ENCODE assay signal across 9 mouse cellular contexts in the genomic region with DNA sequence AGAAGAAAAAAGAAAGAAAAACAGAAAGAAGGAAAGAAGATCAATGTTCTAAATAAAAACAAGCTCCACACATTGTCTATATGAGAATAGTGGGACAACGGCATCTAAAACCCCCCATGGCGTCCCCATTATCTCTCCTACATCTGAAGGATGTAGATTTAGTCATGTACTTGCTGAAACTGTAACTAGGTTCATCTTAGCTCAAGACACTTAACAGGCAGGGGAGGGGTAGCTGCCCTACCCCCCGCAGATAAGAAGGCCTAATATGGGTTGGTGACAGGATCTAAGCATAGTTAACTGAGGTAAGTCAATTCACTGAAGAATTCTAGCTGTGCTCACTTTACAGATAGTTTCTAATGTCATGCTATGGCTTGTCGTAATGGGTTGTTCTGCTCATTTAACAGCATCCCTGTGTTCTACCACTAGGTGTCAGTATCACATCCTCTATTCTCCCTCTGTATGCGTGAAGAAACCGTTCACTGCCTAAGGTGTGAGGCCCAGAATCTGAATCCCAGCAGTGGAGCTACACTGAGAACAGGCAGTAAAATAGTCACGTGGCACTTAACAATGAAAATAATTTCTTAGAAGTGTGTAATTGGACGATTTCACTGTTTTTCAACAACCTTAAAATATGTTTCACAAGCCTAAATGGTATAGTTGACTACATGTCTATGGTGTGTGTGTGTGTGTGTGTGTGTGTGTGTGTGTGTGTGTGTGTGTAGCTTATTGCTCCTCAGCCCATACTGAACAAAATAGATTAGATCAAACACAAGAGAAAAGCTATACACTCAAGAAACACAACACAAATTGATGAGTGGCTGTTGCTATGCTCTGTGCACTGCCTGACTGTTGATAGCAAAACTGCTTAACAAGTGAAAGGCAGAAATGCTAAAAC. TPM values are rescaled to one million over a fixed set of nuclear protein-coding genes. Genes with fewer than 3 reads are reported as not detected.
A peak's percentile ranks its signal among the peaks of the same experiment; 100 is the strongest.
DNase-seq lines count a peak whose midpoint lies in the region; ATAC-seq and TF ChIP-seq lines count a peak whose summit lies in the region.
"Had no signal": no experiment of that assay in that cellular context is flagged by ENCODE, and none has a peak within 500 bp of the region (broad histone marks: within the 10 kb centered on the region; RNA-seq: fewer than 3 reads in every experiment).

No protein-coding gene starts in this region.

- POLR2A ChIA-PET in Patski (lab: Charles Lee): interaction anchor here (0.6 kb wide), 1 partner anchor 34 kb away, joined by 3 read pairs; no protein-coding TSS in a partner anchor

- WGBS in embryonic facial prominence, embryonic 12.5 days: 16% methylated on average over 8 of the region's 8 CpGs
- 12% methylated on average over 8 of the region's 8 CpGs for WGBS in hindbrain, embryonic 14.5 days
- WGBS in limb, embryonic 13.5 days: 16% methylated on average over 8 of the region's 8 CpGs
- 14% methylated on average over 8 of the region's 8 CpGs for WGBS in midbrain, postnatal 0 days

- no peak overlapping the region for H3K27ac ChIP-seq in embryonic facial prominence, embryonic 12.5 days
- H3K27ac ChIP-seq in hindbrain, embryonic 14.5 days: no peak overlapping the region
- H3K27ac ChIP-seq in limb, embryonic 13.5 days: no peak overlapping the region
- no peak overlapping the region for H3K27ac ChIP-seq in midbrain, postnatal 0 days (ENCODE audit: low read depth, low read length)

- H3K9ac ChIP-seq in embryonic facial prominence, embryonic 12.5 days: no peak overlapping the region
- no peak overlapping the region for H3K9ac ChIP-seq in hindbrain, embryonic 14.5 days
- no peak overlapping the region for H3K9ac ChIP-seq in limb, embryonic 13.5 days
- H3K9ac ChIP-seq in midbrain, postnatal 0 days (replicated peaks; ENCODE audit: low read length, poor library complexity, severe bottlenecking): no peak overlapping the region

- H3K4me3 ChIP-seq in embryonic facial prominence, embryonic 12.5 days: no peak overlapping the region
- H3K4me3 ChIP-seq in hindbrain, embryonic 14.5 days (replicated peaks; ENCODE audit: low read length): no peak overlapping the region
- no peak overlapping the region for H3K4me3 ChIP-seq in limb, embryonic 13.5 days
- H3K4me3 ChIP-seq in midbrain, postnatal 0 days (ENCODE audit: low read depth, low read length): no peak overlapping the region
- H3K4me3 ChIP-seq: megakaryocyte, embryonic 14.5 days had no signal

- H3K9me3 ChIP-seq in embryonic facial prominence, embryonic 12.5 days: no peaks in the 10 kb centered on the region
- H3K9me3 ChIP-seq in hindbrain, embryonic 14.5 days (ENCODE audit: control insufficient read depth, low read length): no peaks in the 10 kb centered on the region
- no peaks in the 10 kb centered on the region for H3K9me3 ChIP-seq in limb, embryonic 13.5 days
- H3K9me3 ChIP-seq in midbrain, postnatal 0 days (ENCODE audit: low read length): no peaks in the 10 kb centered on the region
- H3K9me3 ChIP-seq: megakaryocyte, embryonic 14.5 days had no signal

- peak; percentile 6 to 17 for DNase-seq in kidney, adult 8-10 months
- DNase-seq in kidney, adult 11 months: no peak
- DNase-seq in Patski (ENCODE audit: low read depth, low spot score): peak; percentile 15
- peak; percentile 85 for DNase-seq in hindbrain, embryonic 14.5 days (ENCODE audit: low spot score)
- peak; percentile 85 for DNase-seq in midbrain, postnatal 0 days (ENCODE audit: low spot score)

- no peaks in the 10 kb centered on the region for H3K27me3 ChIP-seq in Patski
- no peaks in the 10 kb centered on the region for H3K27me3 ChIP-seq in embryonic facial prominence, embryonic 12.5 days
- H3K27me3 ChIP-seq in hindbrain, embryonic 14.5 days (ENCODE audit: control insufficient read depth, insufficient read depth, low read length): no peaks in the 10 kb centered on the region
- no peaks in the 10 kb centered on the region for H3K27me3 ChIP-seq in limb, embryonic 13.5 days
- no peaks in the 10 kb centered on the region for H3K27me3 ChIP-seq in midbrain, postnatal 0 days (ENCODE audit: insufficient read depth, low read length)
- H3K27me3 ChIP-seq: megakaryocyte, embryonic 14.5 days had no signal

- CTCF ChIA-PET in Patski (lab: Charles Lee): interaction anchor here (1.0 to 2.2 kb wide), 10 partner anchors 10 to 196 kb away, joined by 3 to 13 read pairs (median 4); no protein-coding TSS in a partner anchor

- peak; percentile 95 for ATAC-seq in Patski
- peak; percentile 80; the same call in 1 of the 2 replicates for ATAC-seq in embryonic facial prominence, embryonic 12.5 days (ENCODE audit: insufficient number of reproducible peaks, insufficient read depth, low FRiP score, low TSS enrichment)
- ATAC-seq in hindbrain, embryonic 14.5 days (ENCODE audit: low FRiP score): peak; percentile 97
- peak; percentile 90 for ATAC-seq in limb, embryonic 13.5 days (ENCODE audit: low FRiP score, low read depth)
- ATAC-seq in midbrain, postnatal 0 days (ENCODE audit: low FRiP score): peak; percentile 92
- ATAC-seq in erythroid progenitor cell, adult 5-6 weeks (replicated peaks; ENCODE audit: low FRiP score, poor library complexity, severe bottlenecking): no peak

- in situ Hi-C loops in Patski (cut with MboI; ENCODE audit: low pct_unique_long_range_greater_than_20kb): loop anchor here (5.0 kb wide), 1 partner anchor 177 kb away; no protein-coding TSS in a partner anchor

- no peaks in the 10 kb centered on the region for H3K36me3 ChIP-seq in embryonic facial prominence, embryonic 12.5 days
- no peaks in the 10 kb centered on the region for H3K36me3 ChIP-seq in hindbrain, embryonic 14.5 days (replicated peaks; ENCODE audit: control insufficient read depth, insufficient read depth)
- H3K36me3 ChIP-seq in limb, embryonic 13.5 days: no peaks in the 10 kb centered on the region
- no peaks in the 10 kb centered on the region for H3K36me3 ChIP-seq in midbrain, postnatal 0 days (ENCODE audit: insufficient read depth, low read length)

- H3K4me2 ChIP-seq in embryonic facial prominence, embryonic 12.5 days (replicated peaks): no peak overlapping the region
- no peak overlapping the region for H3K4me2 ChIP-seq in hindbrain, embryonic 14.5 days (replicated peaks)
- no peak overlapping the region for H3K4me2 ChIP-seq in limb, embryonic 13.5 days (replicated peaks)
- no peak overlapping the region for H3K4me2 ChIP-seq in midbrain, postnatal 0 days (ENCODE audit: low read depth, low read length, poor library complexity, severe bottlenecking)

- TF ChIP-seq CTCF in Patski (IDR thresholded peaks at IDR 0.05): peak; percentile 73
- TF ChIP-seq CTCF in midbrain, postnatal 0 days (IDR thresholded peaks at IDR 0.05): peak; percentile 93

- no peaks in the 10 kb centered on the region for H3K4me1 ChIP-seq in embryonic facial prominence, embryonic 12.5 days
- no peaks in the 10 kb centered on the region for H3K4me1 ChIP-seq in hindbrain, embryonic 14.5 days (replicated peaks; ENCODE audit: control insufficient read depth, insufficient read depth, low read length)
- H3K4me1 ChIP-seq in limb, embryonic 13.5 days: no peaks in the 10 kb centered on the region
- no peaks in the 10 kb centered on the region for H3K4me1 ChIP-seq in midbrain, postnatal 0 days (ENCODE audit: insufficient read depth, low read length)

RNA-seq across cellular contexts. Expression of a gene that starts 23.7 kb away (rescaled TPM):
- 0.01 TPM for polyA plus RNA-seq in Patski (2021)
- polyA plus RNA-seq in embryonic facial prominence, embryonic 12.5 days (2016; fragmentation: Nextera tagmentation; extraction: Ambion mirVana): 0.79 and 0.86 TPM in 2 replicates
- 1.1 and 1.7 TPM in 2 replicates for polyA plus RNA-seq in hindbrain, embryonic 14.5 days (2014; fragmentation: Nextera tagmentation; extraction: Ambion mirVana)
- 1.3 and 1.4 TPM in 2 replicates for polyA plus RNA-seq in limb, embryonic 13.5 days (2015; fragmentation: Nextera tagmentation; extraction: Ambion mirVana)
- 1.6 and 2.4 TPM in 2 replicates for total RNA-seq in midbrain, postnatal 0 days (2014; rRNA removed)
- 1.1 and 1.9 TPM in 2 replicates for polyA plus RNA-seq in midbrain, postnatal 0 days (2015; fragmentation: Nextera tagmentation; extraction: Ambion mirVana)
- 11.2 and 28.1 TPM in 2 replicates for total RNA-seq in erythroid progenitor cell, adult 5-6 weeks (2015; ENCODE audit: low replicate concordance)
- total RNA-seq in erythroid progenitor cell, adult 5-6 weeks (2017; ENCODE audit: low replicate concordance): 22.3 and 28.9 TPM in 2 replicates

RNA-seq across cellular contexts. Expression of a gene that starts 48.9 kb away (rescaled TPM):
- polyA plus RNA-seq in Patski (2021): 0.01 TPM
- 0.24 and 0.37 TPM in 2 replicates for polyA plus RNA-seq in embryonic facial prominence, embryonic 12.5 days (2016; fragmentation: Nextera tagmentation; extraction: Ambion mirVana)
- 0.10 and 0.13 TPM in 2 replicates for polyA plus RNA-seq in hindbrain, embryonic 14.5 days (2014; fragmentation: Nextera tagmentation; extraction: Ambion mirVana)
- polyA plus RNA-seq in limb, embryonic 13.5 days (2015; fragmentation: Nextera tagmentation; extraction: Ambion mirVana): 0.25 and 0.28 TPM in 2 replicates
- 0.11 and 0.85 TPM in 2 replicates for total RNA-seq in midbrain, postnatal 0 days (2014; rRNA removed)
- polyA plus RNA-seq in midbrain, postnatal 0 days (2015; fragmentation: Nextera tagmentation; extraction: Ambion mirVana): 0.19 and 0.21 TPM in 2 replicates
- 0.36 TPM in 1 of 2 replicates, not detected in the other for total RNA-seq in erythroid progenitor cell, adult 5-6 weeks (2015; ENCODE audit: low replicate concordance)
- 0.39 and 3.6 TPM in 2 replicates for total RNA-seq in erythroid progenitor cell, adult 5-6 weeks (2017; ENCODE audit: low replicate concordance)
